Mouse (Mus musculus): ENCODE data around the gene Tmco1. TPM values are rescaled to one million over a fixed set of nuclear protein-coding genes. Genes with fewer than 3 reads are reported as not detected.

Tmco1 gene
- polyA plus RNA-seq, 1 experiment = 59.8 TPM

GRCm38 (mm10) chr1:167381050-167382015 lies 73.2 kb downstream of the Tmco1 start:
- no peaks in the 10 kb centered on the region for H3K79me3 ChIP-seq (ENCODE audit: low read depth)
- no peaks in the 10 kb centered on the region for H3K27me3 ChIP-seq (ENCODE audit: control insufficient read depth, insufficient read depth, insufficient read length)
- no peak for TF ChIP-seq CTCF (IDR thresholded peaks at IDR 0.05; ENCODE audit: control insufficient read depth, insufficient read depth, insufficient read length)
- no peak for TF ChIP-seq MAX (IDR thresholded peaks at IDR 0.05)
- no peak for TF ChIP-seq FOSL1 (IDR thresholded peaks at IDR 0.05; ENCODE audit: insufficient read depth, low read length, poor library complexity, severe bottlenecking)
- TF ChIP-seq MYOG (IDR thresholded peaks at IDR 0.05; ENCODE audit: control insufficient read depth, extremely low read depth, insufficient read length) = no peak
- TF ChIP-seq CEBPB (IDR thresholded peaks at IDR 0.05; ENCODE audit: low read depth) = no peak
- no peak for TF ChIP-seq USF1 (IDR thresholded peaks at IDR 0.05; ENCODE audit: low read depth)
- TF ChIP-seq MYOD1 (IDR thresholded peaks at IDR 0.05; ENCODE audit: control insufficient read depth, insufficient read length, low read depth) = no peak
- no peak overlapping the region for H3K4me3 ChIP-seq (ENCODE audit: insufficient read depth, poor library complexity, severe bottlenecking)
- H3K36me3 ChIP-seq (ENCODE audit: control insufficient read depth, insufficient read depth) = peaks cover 12% of the 10 kb centered on the region
- no peak overlapping the region for H3ac ChIP-seq (ENCODE audit: control insufficient read depth, insufficient read length, low read depth)
- peaks cover 15% of the 10 kb centered on the region for H3K79me2 ChIP-seq (ENCODE audit: control insufficient read depth, insufficient read depth)

GRCm38 (mm10) chr1:167382316-167382715 lies 74.1 kb downstream of the Tmco1 start:
- Histone ChIP-seq H3K79me3 (ENCODE audit: low read depth) (no peaks in the 10 kb centered on the region), H3K27me3 (ENCODE audit: control insufficient read depth, insufficient read depth, insufficient read length) (no peaks in the 10 kb centered on the region), H3ac (ENCODE audit: control insufficient read depth, insufficient read length, low read depth) (no peak overlapping the region), H3K79me2 (ENCODE audit: control insufficient read depth, insufficient read depth) (peaks cover 15% of the 10 kb centered on the region), H3K36me3 (ENCODE audit: control insufficient read depth, insufficient read depth) (peaks cover 4% of the 10 kb centered on the region), H3K4me3 (ENCODE audit: insufficient read depth, poor library complexity, severe bottlenecking) (no peak overlapping the region)
- TF ChIP-seq FOSL1 (IDR thresholded peaks at IDR 0.05; ENCODE audit: insufficient read depth, low read length, poor library complexity, severe bottlenecking) (no peak), MYOD1 (IDR thresholded peaks at IDR 0.05; ENCODE audit: control insufficient read depth, insufficient read length, low read depth) (no peak), MAX (IDR thresholded peaks at IDR 0.05) (no peak), CTCF (IDR thresholded peaks at IDR 0.05; ENCODE audit: control insufficient read depth, insufficient read depth, insufficient read length) (no peak)

GRCm38 (mm10) chr1:167382763-167383162 lies 74.6 kb downstream of the Tmco1 start:
- Histone ChIP-seq H3K36me3 (ENCODE audit: control insufficient read depth, insufficient read depth) (no peaks in the 10 kb centered on the region), H3K4me3 (ENCODE audit: insufficient read depth, poor library complexity, severe bottlenecking) (no peak overlapping the region), H3ac (ENCODE audit: control insufficient read depth, insufficient read length, low read depth) (no peak overlapping the region), H3K79me3 (ENCODE audit: low read depth) (no peaks in the 10 kb centered on the region), H3K27me3 (ENCODE audit: control insufficient read depth, insufficient read depth, insufficient read length) (no peaks in the 10 kb centered on the region), H3K79me2 (ENCODE audit: control insufficient read depth, insufficient read depth) (peaks cover 15% of the 10 kb centered on the region)
- TF ChIP-seq CEBPB (IDR thresholded peaks at IDR 0.05; ENCODE audit: low read depth) = no peak
- TF ChIP-seq CTCF (IDR thresholded peaks at IDR 0.05; ENCODE audit: control insufficient read depth, insufficient read depth, insufficient read length) = no peak
- no peak for TF ChIP-seq MYOD1 (IDR thresholded peaks at IDR 0.05; ENCODE audit: control insufficient read depth, insufficient read length, low read depth)
- TF ChIP-seq USF1 (IDR thresholded peaks at IDR 0.05; ENCODE audit: low read depth) = no peak
- no peak for TF ChIP-seq FOSL1 (IDR thresholded peaks at IDR 0.05; ENCODE audit: insufficient read depth, low read length, poor library complexity, severe bottlenecking)
- no peak for TF ChIP-seq MAX (IDR thresholded peaks at IDR 0.05)
- TF ChIP-seq MYOG (IDR thresholded peaks at IDR 0.05; ENCODE audit: control insufficient read depth, extremely low read depth, insufficient read length) = no peak

- Histone ChIP-seq H3ac (ENCODE audit: control insufficient read depth, insufficient read length, low read depth) (no peak overlapping the region), H3K27me3 (ENCODE audit: control insufficient read depth, insufficient read depth, insufficient read length) (no peaks in the 10 kb centered on the region), H3K4me3 (ENCODE audit: insufficient read depth, poor library complexity, severe bottlenecking) (no peak overlapping the region), H3K79me3 (ENCODE audit: low read depth) (no peaks in the 10 kb centered on the region), H3K79me2 (ENCODE audit: control insufficient read depth, insufficient read depth) (peaks cover 15% of the 10 kb centered on the region), H3K36me3 (ENCODE audit: control insufficient read depth, insufficient read depth) (no peaks in the 10 kb centered on the region)
- TF ChIP-seq CEBPB (IDR thresholded peaks at IDR 0.05; ENCODE audit: low read depth) = no peak
- TF ChIP-seq MAX (IDR thresholded peaks at IDR 0.05) = no peak
- no peak for TF ChIP-seq MYOG (IDR thresholded peaks at IDR 0.05; ENCODE audit: control insufficient read depth, extremely low read depth, insufficient read length)
- TF ChIP-seq USF1 (IDR thresholded peaks at IDR 0.05; ENCODE audit: low read depth) = no peak
- TF ChIP-seq MYOD1 (IDR thresholded peaks at IDR 0.05; ENCODE audit: control insufficient read depth, insufficient read length, low read depth) = no peak
- TF ChIP-seq FOSL1 (IDR thresholded peaks at IDR 0.05; ENCODE audit: insufficient read depth, low read length, poor library complexity, severe bottlenecking) = no peak
- no peak for TF ChIP-seq CTCF (IDR thresholded peaks at IDR 0.05; ENCODE audit: control insufficient read depth, insufficient read depth, insufficient read length)
Measured at GRCm38 (mm10) chr1:167383178-167383577, 75.0 kb downstream of the Tmco1 start.

Small RNA genes within 50 kb of the gene (microRNA-seq; reads per million reads assigned to microRNA genes)
- not detected for gene Gm25911 (ENCODE audit: borderline microRNAs expressed)
- gene Mir6347 (ENCODE audit: borderline microRNAs expressed) = not detected

Other genes with a start within 250 kb of the Tmco1 start
- 104 TPM for gene Uck2, start 23.1 kb upstream of the Tmco1 start, polyA plus RNA-seq (2012; fragmentation: generic; extraction: Trizol)
- gene Aldh9a1, start 41.6 kb downstream of the Tmco1 start, polyA plus RNA-seq (2012; fragmentation: generic; extraction: Trizol) = 29.4 TPM
- gene Mgst3, start 85.5 kb downstream of the Tmco1 start, polyA plus RNA-seq (2012; fragmentation: generic; extraction: Trizol) = 108 TPM
- not detected for gene Lrrc52, start 158.4 kb downstream of the Tmco1 start, polyA plus RNA-seq (2012; fragmentation: generic; extraction: Trizol)

Data from C2C12 (cell line).